Mouse (Mus musculus): ENCODE data around the gene Cnot8. TPM values are rescaled to one million over a fixed set of nuclear protein-coding genes. Genes with fewer than 3 reads are reported as not detected.
A peak's percentile ranks its signal among the peaks of the same experiment; 100 is the strongest.

The Cnot8 gene
- polyA plus RNA-seq, 1 experiment from 2014 or later = 155 TPM

DNA sequence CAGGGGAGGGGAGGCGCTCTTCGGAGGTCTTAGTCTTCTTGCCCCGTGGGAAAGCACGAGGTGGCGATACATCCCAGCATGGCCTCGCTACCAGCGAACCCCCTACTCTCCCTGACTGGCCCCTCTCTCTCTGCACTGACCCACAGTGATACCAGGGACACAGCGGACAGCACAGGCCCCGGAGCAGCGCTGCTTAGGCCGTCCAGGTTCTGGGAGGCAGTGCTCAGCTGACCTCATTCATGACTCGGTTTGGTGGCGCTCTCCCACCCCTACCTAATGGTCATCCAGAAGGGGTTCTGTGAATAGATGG, 654 bp upstream of the Cnot8 start:
- no peak for DNase-seq (ENCODE audit: low spot score)

DNA sequence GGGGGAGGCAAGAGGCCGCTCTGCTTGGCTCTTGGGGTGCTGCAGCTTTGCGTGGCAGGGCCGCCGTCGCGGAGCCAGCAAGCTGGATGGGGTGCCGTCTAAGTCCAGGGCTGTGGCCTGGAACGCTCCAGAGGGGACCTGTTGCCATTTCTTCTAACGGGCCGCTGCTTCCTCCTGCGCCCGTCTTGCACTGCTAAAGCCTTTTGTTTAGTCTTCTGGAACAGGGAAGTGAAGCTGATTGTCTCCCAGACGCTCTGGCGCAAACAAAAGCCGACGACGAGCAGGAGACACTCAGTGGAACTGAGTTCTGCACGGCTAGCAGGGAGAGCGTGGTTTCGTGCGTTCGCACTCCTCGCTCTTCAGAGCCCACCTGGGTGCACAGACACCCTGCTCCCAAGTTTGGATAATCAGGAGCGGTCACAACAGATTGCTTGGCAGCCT, 418 bp downstream of the Cnot8 start:
- DNase-seq (ENCODE audit: low spot score) = peak; percentile 51

DNA sequence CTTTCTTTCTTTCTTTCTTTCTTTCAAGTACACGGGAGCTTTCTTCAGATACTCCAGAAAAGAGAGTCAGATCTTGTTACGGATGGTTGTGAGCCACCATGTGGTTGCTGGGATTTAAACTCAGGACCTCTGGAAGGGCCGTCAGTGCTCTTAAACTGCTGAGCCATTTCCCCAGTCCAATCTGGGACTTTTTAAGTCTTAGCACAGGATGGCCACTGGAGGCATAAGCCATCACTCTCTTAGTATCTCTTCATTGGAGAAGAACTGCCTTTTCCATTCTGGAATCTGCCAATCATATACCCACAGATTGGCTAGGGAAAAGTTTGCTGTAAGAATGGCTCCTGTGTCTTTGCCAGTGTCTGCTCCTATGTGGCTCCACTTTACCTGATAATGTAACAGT, 3.1 kb downstream of the Cnot8 start:
- no peak for DNase-seq (ENCODE audit: low spot score)

DNA sequence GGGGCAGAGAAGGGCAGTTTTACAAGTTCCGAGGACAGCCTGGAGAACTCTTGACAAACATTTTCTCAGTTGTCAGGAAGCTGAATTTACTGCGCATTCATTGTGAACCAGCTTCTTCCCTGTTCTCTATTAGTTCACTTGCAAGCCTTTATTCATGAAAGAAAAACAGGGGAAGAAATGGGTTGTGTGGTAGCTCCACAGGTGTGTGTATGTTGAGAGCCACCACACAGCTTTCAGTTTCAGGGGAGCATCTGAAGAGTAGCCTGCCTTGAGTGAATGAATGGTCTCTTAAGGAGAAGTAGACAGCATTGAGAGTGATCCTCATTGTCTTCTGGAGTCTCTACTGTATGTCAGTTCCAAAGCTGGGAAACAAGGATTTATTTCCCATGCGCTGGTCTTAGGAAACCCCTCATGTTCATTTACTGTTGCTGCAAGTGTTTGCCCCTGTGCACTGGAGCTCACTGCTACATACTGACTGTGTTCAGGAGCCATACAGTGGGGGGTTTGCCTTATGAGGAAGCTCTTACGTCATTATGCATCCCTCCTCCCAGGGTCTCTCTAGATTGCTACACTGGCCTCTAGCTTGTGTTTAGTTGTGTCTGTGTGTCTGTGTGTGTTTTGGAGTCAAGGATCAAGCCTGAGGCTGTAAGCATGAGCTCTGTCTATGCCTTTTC, 3.8 kb downstream of the Cnot8 start:
- no peak for DNase-seq (ENCODE audit: low spot score)

DNA sequence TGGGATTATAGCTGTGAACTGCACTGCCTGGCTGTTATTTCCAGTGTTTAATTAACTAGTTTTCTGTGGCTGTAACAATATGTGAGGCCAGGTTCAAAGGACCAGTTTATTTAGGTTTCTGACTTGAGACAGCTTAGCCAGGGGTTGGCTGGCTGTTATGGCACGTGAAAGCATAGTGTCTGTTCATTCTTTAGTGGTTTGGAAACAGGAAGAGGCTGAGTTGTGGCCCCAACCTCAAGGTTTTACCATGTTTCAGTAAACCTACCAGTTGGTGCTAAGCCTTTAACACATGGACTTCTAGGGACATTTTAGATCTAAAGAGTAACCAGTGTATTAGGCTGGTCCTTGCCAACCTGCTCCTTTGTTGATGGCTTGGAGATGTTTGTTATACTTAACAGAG, 12.6 kb downstream of the Cnot8 start:
- DNase-seq (ENCODE audit: low spot score) = no peak

DNA sequence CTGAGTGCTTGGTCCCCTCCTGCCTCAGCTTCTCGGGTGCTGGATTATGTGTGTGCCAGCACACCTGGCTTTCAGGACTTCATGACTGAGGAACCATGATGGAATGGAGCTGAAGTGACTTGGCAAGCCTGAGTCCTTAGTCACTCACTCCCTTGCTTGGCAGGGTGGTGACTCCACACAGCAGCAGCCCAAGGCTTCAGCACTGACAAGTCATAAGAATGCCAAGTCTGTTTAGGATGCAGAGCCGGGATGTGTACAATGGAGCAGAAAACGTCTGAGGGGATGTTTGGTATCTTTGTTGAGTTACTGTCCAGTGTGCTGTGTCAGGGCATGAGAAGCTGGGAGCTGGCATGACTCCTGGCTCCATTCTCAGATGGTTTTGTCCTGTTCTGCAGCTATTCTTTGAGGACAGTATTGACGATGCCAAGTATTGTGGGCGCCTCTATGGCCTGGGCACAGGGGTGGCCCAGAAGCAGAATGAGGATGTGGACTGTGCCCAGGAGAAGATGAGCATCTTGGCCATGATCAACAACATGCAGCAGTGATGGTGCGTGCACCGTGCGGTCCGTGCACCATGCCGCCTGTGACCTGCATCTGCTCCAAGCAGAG, 13.2 kb downstream of the Cnot8 start:
- DNase-seq (ENCODE audit: low spot score) = no peak

DNA sequence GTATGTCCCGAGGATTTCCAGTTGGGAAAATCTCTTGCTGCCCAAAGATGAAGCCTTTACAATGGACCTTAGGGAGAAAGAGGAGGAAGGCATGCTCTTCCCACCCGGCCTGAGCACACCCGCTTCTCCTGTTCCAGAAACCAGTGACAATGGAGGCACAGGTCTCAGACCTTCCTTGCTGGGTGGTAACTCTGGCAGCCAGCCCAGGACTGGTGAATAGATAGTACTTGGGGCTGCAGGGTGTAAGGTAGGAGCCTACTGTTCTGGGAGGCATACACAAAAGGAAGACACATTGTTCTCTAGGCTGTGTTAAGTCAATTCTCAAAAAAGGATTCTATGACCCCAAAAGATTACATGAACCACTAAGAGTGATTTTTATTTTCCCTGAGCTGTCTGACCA, 16.7 kb downstream of the Cnot8 start:
- DNase-seq (ENCODE audit: low spot score) = no peak

DNA sequence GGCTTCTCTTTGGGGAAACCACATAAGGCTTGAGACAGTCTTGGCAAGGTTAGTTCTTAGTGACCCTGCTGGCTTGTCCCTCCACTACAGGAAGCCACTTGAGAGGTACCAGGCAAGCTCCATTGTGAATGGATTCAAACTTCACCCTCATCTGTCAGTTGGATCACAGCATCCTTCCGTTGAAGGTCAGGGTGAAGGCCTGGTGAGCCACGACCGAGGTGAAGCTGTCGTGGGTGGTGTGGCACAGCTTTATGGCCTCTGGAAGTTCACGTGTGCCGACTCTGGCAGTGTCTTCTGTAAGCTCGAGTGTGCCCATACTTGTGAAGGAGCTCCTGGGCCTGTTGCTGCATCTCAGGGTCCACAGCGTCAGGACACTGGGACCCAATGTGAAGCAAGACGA, 17.4 kb downstream of the Cnot8 start:
- no peak for DNase-seq (ENCODE audit: low spot score)

DNA sequence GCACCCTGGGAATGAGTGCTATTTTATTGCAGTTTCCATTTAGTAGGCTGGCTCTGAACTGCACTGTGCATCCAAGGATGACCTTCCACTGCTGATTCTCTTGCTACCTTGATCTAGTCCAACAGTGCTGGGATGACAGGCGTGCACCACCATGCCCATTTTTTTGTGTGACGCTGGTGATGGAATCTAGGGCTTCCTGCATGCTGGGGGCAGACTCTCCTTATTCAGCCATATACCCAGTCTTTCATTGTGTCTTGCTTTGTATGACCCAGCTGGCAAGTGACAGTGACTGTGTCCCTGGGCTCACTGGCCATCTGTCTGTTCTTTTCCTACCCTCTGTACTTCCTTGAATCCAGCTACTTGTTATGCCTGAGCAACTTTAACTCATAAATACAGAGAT, 19.8 kb downstream of the Cnot8 start:
- DNase-seq (ENCODE audit: low spot score) = no peak

DNA sequence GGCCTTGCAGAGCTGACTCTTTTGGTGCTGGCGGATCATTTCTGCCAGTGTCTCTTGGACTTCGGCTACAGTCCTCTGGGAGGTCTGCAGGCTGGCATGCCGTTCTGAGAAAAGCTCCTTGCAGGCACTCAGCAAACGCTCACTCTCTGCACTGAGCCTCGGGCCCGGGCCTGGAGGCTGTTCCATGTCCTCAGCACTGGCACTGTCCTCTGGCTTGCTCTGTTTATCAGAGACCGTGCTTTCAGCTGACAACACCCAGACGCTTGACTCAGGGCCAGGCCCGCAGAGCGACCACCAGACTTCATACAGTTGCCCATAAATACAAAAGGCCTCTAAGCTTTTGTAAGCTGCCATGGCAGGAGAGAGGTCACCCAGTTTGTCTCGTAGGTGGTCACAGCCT, 21.1 kb downstream of the Cnot8 start:
- no peak for DNase-seq (ENCODE audit: low spot score)

DNA sequence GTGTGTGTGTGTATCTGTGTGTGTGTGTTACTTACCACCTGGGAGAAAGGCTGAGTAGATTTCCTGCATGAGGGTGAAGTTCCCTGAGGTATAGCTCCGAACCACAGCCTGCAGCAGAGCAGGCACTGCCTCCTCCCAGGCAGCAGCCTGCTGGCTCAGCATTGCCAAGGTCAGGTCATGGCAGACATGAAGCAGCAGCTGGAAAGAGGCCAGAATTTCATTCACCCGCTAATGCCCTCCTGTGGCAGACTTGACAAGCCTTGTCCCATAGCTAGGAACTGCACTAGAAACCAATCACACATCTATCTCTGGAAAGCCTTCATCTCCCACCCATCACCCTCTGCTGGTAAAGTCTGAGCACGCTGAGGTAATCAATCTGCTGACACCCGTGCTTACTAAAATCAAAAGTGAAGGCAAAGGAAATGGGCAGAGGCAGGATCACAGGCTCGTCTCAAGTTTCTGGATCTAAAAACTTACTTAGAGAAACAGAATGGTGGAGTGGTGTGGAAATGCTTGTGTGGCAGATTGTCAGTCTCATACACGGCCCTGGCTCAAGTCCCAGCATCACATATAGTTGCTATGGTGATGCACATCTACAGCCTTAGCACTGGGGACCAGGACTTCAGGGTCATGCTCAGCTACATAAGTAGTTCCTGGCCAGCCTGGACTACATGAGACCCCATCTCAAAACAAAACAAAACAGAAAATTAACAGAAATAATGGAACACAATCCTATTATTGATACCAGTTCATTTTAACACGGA, 22.6 kb downstream of the Cnot8 start:
- no peak for DNase-seq (ENCODE audit: low spot score)

DNA sequence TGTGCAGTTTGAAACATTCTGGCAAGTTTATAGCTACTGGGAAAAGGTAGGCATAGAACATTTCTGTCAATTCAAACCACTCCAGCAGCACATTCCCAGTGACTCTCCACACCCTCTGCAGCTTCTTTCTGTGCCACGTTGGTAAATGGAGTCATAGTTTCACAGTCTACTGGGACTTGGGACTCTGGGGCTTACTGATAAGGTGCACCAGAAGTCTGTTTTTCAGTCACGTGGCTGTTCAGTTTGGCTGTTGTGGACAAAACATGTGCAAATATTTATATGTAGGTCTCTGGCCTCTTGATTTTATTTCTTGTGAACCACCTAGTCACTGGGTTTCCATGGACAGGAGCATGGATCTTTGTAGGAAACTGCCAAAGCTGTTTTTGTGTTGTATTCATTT, 23.6 kb downstream of the Cnot8 start:
- no peak for DNase-seq (ENCODE audit: low spot score)

DNA sequence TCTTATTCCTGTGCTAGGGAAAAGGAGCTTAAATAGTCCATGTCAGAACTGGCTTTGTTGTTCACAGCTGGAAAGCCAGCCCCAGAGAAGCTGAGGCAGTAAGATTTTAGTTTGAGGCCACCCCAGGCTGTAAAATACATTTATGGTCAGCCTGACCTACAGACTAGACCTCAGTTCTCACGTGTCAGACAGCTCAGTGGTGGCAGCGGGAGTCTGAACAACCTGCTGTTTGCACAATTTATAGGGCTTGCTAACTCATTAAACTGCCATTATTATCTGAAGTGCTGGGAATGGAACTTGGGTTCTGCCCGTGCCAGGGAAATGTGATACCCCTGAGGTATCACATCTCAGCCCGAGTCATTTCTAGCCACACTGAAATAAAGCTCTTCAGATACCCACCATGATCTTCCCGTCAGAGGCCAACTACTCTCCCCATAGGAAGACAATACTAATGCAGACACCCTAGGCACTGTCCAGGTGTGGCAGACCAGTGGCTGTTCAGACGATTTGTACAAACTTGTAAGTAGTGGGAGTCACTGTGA, 25.4 kb downstream of the Cnot8 start:
- DNase-seq (ENCODE audit: low spot score) = no peak

DNA sequence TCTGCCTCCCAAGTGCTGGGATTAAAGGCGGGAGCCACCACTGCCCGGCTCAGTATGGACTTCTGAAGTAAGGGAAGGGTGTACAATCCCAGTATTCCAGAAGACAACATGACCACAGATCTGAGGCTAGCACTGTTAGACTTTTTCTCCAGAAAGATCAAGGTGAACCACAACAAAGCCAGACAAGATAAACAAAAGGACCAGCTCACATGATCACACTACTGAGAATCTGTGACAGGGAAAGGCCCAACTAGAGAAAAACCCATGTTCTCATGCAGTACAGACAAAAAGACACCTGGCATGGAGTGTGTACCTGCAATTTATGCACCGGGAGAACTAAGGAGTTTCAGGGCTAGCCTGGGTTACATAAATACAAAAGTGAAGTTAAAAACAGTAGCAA, 28.1 kb downstream of the Cnot8 start:
- peak; percentile 29 for DNase-seq (ENCODE audit: low spot score)

DNA sequence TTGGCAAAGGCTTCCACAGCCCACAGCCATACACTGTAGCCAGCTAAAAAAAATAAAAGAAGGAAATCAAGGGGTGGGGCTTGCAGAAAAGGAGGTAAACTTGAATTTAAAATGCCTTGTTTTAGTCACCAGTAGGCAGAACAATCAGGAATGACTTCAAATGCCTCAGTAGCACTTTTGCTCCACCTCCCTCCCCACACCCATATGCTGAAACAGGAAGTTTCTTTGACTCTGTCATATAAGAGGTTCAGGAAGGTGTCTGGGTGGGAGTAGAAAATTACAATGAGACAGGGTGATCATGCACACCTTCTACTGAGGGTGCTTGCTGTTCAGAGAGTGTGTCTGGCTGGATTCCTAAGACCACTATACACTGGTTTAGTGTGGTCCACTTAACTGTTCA, 30.9 kb downstream of the Cnot8 start:
- DNase-seq (ENCODE audit: low spot score) = peak; percentile 51

DNA sequence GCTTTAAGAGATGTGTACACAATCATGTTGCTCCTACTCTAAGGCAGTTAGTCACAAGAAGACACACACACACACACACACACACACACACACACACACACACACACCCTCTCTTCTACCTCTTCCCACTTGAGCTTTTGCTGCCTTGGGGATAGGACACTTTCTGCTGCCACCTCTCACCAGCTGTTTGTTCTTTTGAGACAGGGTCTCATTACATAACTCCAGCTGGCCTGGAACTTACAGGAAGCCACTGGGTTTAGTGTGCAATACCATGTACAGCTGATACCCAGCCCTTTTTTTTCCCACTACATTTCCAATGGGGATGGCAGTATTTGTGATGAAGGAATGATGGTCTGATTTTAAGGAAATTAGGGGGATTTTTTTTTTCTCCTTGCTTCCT, 31.3 kb downstream of the Cnot8 start:
- peak; percentile 21 for DNase-seq (ENCODE audit: low spot score)

DNA sequence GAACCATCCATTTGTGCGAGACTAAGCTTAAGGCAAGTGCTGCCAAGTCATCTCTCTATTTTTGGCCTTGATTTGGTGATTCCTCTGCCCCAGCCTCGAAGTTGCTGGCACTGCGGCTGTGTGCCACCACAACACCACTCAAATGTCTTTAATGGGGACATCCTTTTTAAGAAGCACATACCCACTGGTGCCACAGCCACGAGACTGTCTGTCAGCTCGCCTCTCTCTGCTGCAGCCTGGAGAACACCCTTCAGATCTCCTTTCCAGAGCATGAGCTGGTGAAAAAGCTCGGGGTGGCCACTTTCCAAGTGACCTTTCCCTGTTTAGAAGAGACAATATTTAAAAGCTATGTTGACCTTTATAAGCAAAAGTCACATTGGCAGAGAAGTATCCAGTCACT, 32.7 kb downstream of the Cnot8 start:
- no peak for DNase-seq (ENCODE audit: low spot score)

DNA sequence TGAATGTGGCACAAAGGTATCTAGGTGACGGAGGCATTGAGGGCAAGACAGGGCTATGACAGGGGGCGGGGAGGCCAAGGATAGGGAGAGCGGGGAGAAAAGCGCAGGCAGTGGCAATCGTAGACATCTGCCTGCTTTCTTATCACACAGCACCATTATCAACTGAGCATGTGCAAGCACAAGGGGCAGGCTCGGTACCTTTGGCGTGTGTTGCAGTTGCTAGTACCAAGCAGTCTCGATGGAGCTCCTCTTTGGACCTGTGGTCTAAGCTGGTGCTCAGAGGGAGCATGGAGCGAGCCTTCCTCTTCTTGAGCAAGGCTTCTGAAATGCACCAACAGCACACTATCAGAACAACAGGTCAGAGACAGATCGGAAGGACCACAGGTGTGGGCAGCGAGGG, 34.9 kb downstream of the Cnot8 start:
- DNase-seq (ENCODE audit: low spot score) = peak; percentile 42

DNA sequence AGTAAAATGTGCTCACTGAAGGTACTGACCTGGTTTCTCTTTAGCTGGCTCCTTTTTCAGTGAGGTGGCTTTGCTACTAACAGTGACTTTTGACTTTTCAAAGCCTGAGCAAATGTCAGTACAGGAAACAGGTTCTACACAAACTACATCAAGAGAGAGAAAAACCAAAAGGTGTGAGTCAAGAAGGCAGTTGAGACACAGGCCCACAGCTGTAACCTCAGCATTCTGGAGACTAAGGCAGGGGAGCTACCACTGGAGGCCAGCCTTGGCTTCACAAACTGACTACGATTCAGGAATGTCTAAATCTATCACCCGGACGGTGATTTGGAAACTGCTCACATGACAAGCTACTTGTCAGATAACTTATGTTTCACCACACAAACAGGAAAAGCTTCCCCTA, 35.5 kb downstream of the Cnot8 start:
- DNase-seq (ENCODE audit: low spot score) = peak; percentile 77

DNA sequence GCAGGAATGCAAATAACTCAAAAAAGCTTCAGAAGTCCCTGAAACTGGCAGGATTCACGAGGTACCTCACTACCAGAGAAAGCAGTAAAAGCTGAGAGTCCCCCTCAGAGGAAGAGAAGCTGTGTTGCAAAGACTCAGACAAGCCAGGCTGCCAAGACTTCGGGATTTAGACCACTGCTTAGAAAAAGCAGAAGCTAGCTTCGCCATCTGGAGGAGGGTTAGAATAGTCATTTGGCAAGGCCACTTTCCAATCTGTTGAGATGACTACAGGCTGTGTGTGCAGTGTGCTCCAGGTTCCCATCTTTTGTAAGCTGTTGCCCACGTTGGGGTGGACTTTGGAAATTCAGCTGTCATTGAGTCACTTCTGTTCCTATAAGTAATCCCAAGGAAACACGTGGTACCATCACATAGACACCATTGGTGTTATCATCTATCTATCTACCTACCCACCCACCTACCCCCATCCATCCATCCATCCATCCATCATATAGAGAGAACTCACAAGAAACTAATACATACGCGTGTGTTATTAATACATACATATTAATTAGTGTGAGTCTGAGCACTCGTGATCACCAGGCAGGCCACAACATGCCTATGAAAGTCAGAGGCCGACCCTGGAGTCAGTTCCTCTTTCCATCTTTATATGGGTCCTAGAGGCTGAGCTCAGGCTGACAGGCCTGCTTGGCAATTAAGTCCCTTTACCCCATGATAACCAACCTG, 39.9 kb downstream of the Cnot8 start:
- no peak for DNase-seq (ENCODE audit: low spot score)

DNA sequence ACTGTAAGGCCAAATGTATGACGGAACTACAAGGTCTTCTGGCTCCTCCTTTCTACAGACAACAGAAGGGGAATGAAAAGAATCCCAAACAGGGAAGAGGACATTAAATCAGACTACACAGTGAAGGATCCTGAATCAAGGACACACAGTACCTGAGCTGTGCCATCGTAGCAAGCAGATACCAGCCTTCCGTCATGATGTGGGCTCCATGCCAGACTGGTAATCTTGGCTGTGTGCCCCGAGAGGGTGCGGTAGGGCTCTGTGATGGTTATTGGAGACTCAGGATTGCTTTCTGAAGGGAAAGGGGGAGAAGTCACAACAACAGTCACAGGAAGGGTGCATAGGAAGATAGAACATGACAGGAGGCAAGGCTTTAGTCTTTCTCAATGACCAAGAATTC, 42.3 kb downstream of the Cnot8 start:
- no peak for DNase-seq (ENCODE audit: low spot score)

DNA sequence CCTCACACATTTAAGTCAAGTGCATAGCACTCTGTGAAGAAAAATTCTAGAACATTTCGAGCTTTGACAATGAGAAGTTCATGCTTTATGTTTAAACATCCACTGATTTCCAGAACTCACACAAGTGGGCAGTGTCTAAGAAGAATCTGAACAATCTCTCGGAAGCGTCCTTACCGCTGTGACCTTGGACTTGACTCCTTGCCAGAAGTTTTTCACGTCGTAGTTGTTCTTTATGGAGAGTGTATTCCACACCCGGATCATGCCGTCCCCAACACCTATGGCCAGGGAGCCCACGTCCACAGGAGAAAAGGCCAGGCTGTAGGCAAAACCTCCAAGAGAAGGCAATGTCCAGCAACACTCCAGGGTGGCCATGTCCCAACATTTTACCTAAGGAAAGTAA, 51.5 kb downstream of the Cnot8 start:
- no peak for DNase-seq (ENCODE audit: low spot score)

All from thymus, postnatal 0 days (tissue).